Comparison of ENCODE assay signal across 12 mouse cellular contexts in the genomic region with DNA sequence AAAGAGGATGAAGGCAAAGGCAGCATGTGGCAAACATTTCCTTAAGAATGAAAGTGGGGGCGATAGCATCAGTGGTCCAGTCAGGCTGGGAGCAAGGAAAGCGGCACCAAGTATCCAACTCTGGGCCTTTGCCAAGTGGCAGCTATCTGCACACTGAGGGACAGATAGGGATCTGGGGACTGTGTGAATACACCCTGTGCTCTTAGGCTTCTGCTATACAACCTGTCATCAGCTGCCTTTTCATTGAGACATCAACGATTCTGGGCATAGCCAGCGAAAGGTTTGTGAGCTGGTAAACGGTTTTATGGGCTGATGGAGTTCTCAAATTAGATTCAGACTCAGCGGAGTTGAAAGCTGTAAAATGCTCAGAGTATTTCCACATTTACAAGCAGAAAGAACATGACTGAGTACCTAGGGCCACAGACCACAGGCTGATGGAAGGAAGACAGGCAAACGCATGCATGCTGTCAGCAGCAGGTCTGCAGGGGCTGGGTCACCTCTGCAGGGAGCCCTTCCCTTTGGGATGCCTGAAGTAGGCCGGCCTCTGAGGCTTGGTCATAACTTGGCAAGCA.
"Had no signal": no experiment of that assay in that cellular context is flagged by ENCODE, and none has a peak within 500 bp of the region (broad histone marks: within the 10 kb centered on the region; RNA-seq: fewer than 3 reads in every experiment).

No protein-coding gene starts in this region.

- H3K4me3 ChIP-seq: liver, embryonic 13.5 days; midbrain, embryonic 12.5 days; myocyte; neural tube, embryonic 12.5 days had no signal

- H3K9ac ChIP-seq: liver, embryonic 13.5 days; liver, postnatal 0 days; midbrain, embryonic 12.5 days; neural tube, embryonic 12.5 days had no signal

- ATAC-seq: intestine, postnatal 0 days; liver, postnatal 0 days had no signal

- DNase-seq: kidney, adult 8-10 months; kidney, postnatal 36 days; layer of hippocampus, adult 9-11 months; layer of hippocampus, postnatal 36 days; liver; liver, embryonic 13.5 days; liver, postnatal 0 days had no signal

- H3K27ac ChIP-seq: liver, embryonic 13.5 days; midbrain, embryonic 12.5 days; neural tube, embryonic 12.5 days; stomach, postnatal 0 days had no signal

- H3K4me1 ChIP-seq: liver, embryonic 13.5 days; midbrain, embryonic 12.5 days; neural tube, embryonic 12.5 days had no signal

- H3K4me2 ChIP-seq: liver, embryonic 13.5 days; midbrain, embryonic 12.5 days; neural tube, embryonic 12.5 days had no signal

- H3K9me3 ChIP-seq: liver, embryonic 13.5 days; midbrain, embryonic 12.5 days; neural tube, embryonic 12.5 days had no signal

- H3K27me3 ChIP-seq: liver, embryonic 13.5 days; midbrain, embryonic 12.5 days; neural tube, embryonic 12.5 days had no signal

- H3K36me3 ChIP-seq: liver, embryonic 13.5 days; midbrain, embryonic 12.5 days; neural tube, embryonic 12.5 days had no signal
